Comparison of ENCODE assay signal across 8 mouse cellular contexts in the genomic region with DNA sequence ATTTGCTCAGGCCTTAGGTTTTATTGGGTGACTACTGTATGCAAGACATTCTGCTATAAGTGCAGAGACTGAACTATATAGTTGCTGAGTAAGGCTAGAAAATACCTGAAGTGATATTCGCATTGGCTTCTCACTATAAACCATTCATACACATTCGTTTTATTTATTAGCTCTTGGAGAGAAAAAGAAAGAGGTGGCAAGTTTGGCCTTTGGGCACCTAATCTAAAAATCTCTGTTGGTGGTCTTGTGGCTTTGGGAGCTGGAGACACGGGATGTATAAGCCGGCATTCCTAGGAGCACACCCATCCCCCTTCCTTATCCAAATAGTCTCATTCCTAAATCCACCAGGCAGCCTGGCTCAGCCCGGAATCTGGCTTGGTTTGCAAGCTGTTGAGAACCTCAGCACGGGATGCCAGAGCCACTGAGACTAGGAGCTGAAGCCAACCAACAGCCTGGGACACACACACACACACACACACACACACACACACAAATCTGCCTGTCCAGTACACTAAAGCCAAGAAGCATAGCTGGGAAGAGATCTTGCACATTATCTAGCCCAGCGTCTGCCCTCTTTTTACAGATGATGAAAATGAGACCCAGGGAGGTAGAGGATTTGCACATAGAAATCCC. TPM values are rescaled to one million over a fixed set of nuclear protein-coding genes. Genes with fewer than 3 reads are reported as not detected.
DNase-seq lines count a peak whose midpoint lies in the region; ATAC-seq and TF ChIP-seq lines count a peak whose summit lies in the region.

No protein-coding gene starts in this region.

- no peak for TF ChIP-seq POLR2A in ES-Bruce4 (IDR thresholded peaks at IDR 0.05; ENCODE audit: insufficient read depth, low read length)

- no peak for TF ChIP-seq EP300 in ES-Bruce4 (IDR thresholded peaks at IDR 0.05; ENCODE audit: insufficient read depth, low read depth, low read length)
- TF ChIP-seq EP300 in lung, postnatal 0 days (IDR thresholded peaks at IDR 0.05) = no peak

- no peaks in the 10 kb centered on the region for H3K9me3 ChIP-seq in ES-Bruce4 (replicated peaks; ENCODE audit: control insufficient read depth, insufficient read depth, low read length, poor library complexity, severe bottlenecking)
- H3K9me3 ChIP-seq in forebrain, embryonic 16.5 days (ENCODE audit: control insufficient read depth, low read length) = no peaks in the 10 kb centered on the region
- H3K9me3 ChIP-seq in lung, postnatal 0 days (ENCODE audit: low read length) = no peaks in the 10 kb centered on the region

- WGBS in forebrain, embryonic 16.5 days = 4% methylated on average over 7 of the region's 7 CpGs
- 21% methylated on average over 7 of the region's 7 CpGs for WGBS in lung, postnatal 0 days

- peak overlapping the region; percentile 77 for H3K4me2 ChIP-seq in forebrain, embryonic 16.5 days (ENCODE audit: low read length)
- peak overlapping the region; percentile 83 for H3K4me2 ChIP-seq in lung, postnatal 0 days (replicated peaks; ENCODE audit: low read depth, low read length)

- no peak for TF ChIP-seq CTCF in ES-Bruce4 (IDR thresholded peaks at IDR 0.05; ENCODE audit: low read depth, low read length)
- TF ChIP-seq CTCF in lung, postnatal 0 days (IDR thresholded peaks at IDR 0.05) = no peak

- intact Hi-C loops in heart, postnatal 25 days (cut with DNase I) = loop anchor here (5.0 to 10.0 kb wide), 5 partner anchors 194 to 839 kb away; no protein-coding TSS in a partner anchor

- peak; percentile 42; the same call in 1 of the 2 replicates for ATAC-seq in cerebellum, adult (ENCODE audit: insufficient number of reproducible peaks, low FRiP score, low TSS enrichment)
- ATAC-seq in forebrain, embryonic 16.5 days = peak; percentile 26
- ATAC-seq in lung, postnatal 0 days = no peak
- no peak for ATAC-seq in monocyte, adult 5-6 weeks (replicated peaks; ENCODE audit: insufficient number of reproducible peaks, low FRiP score, low TSS enrichment, poor library complexity, severe bottlenecking)

- no peaks in the 10 kb centered on the region for H3K36me3 ChIP-seq in ES-Bruce4 (ENCODE audit: control insufficient read depth, insufficient read depth, low read length, poor library complexity, severe bottlenecking)
- no peaks in the 10 kb centered on the region for H3K36me3 ChIP-seq in forebrain, embryonic 16.5 days (ENCODE audit: control insufficient read depth, insufficient read depth)
- no peaks in the 10 kb centered on the region for H3K36me3 ChIP-seq in lung, postnatal 0 days (ENCODE audit: insufficient read depth, low read length)

- peak; percentile 48 for DNase-seq in heart, postnatal 25 days (ENCODE audit: low spot score)
- DNase-seq in layer of hippocampus, postnatal 36 days = peak; percentile 32 to 38
- DNase-seq in lung, postnatal 0 days (ENCODE audit: low spot score) = peak; percentile 25
- peak; percentile 43 for DNase-seq in right cerebral cortex, postnatal 25 days

- H3K27ac ChIP-seq in ES-Bruce4 (ENCODE audit: insufficient read depth, low read length) = no peak overlapping the region
- H3K27ac ChIP-seq in forebrain, embryonic 16.5 days (ENCODE audit: low read length) = peak overlapping the region; percentile 93
- no peak overlapping the region for H3K27ac ChIP-seq in lung, postnatal 0 days (ENCODE audit: low read length)

- H3K9ac ChIP-seq in ES-Bruce4 (ENCODE audit: low read depth, poor library complexity, severe bottlenecking) = no peak overlapping the region
- peak overlapping the region; percentile 94 for H3K9ac ChIP-seq in forebrain, embryonic 16.5 days (replicated peaks; ENCODE audit: low read depth, low read length)
- no peak overlapping the region for H3K9ac ChIP-seq in lung, postnatal 0 days (replicated peaks; ENCODE audit: low read depth)

- H3K27me3 ChIP-seq in ES-Bruce4 (ENCODE audit: control insufficient read depth, insufficient read depth, low read length, poor library complexity, severe bottlenecking) = no peaks in the 10 kb centered on the region
- H3K27me3 ChIP-seq in forebrain, embryonic 16.5 days (replicated peaks; ENCODE audit: control insufficient read depth, insufficient read depth, low read length) = no peaks in the 10 kb centered on the region
- no peaks in the 10 kb centered on the region for H3K27me3 ChIP-seq in lung, postnatal 0 days (replicated peaks; ENCODE audit: insufficient read depth, low read length)

- H3K4me1 ChIP-seq in ES-Bruce4 (ENCODE audit: control insufficient read depth, insufficient read depth, low read length) = peaks cover 1% of the 10 kb centered on the region
- H3K4me1 ChIP-seq in forebrain, embryonic 16.5 days (replicated peaks; ENCODE audit: control insufficient read depth, insufficient read depth, low read length) = peaks cover 44% of the 10 kb centered on the region
- peaks cover 16% of the 10 kb centered on the region; the same call in 1 of the 2 replicates for H3K4me1 ChIP-seq in lung, postnatal 0 days (ENCODE audit: insufficient read depth, low read depth, low read length)

- H3K4me3 ChIP-seq in ES-Bruce4 (ENCODE audit: low read depth, low read length) = 0 out of 2 replicates have a peak overlapping the region, but pooled peaks have one; percentile 16
- H3K4me3 ChIP-seq in forebrain, embryonic 16.5 days (replicated peaks; ENCODE audit: low read length) = peak overlapping the region; percentile 96
- H3K4me3 ChIP-seq in lung, postnatal 0 days (ENCODE audit: low read depth, low read length) = peak overlapping the region; percentile 62

RNA-seq across cellular contexts. Expression of gene Rnd3, which starts 3.0 kb away (rescaled TPM):
- polyA plus RNA-seq in ES-Bruce4 (2011; ENCODE audit: insufficient read depth, insufficient read length, low read depth, missing spikeins) = 64.0 and 69.9 TPM in 2 replicates
- 118 and 132 TPM in 2 replicates for polyA plus RNA-seq in forebrain, embryonic 16.5 days (2015; fragmentation: Nextera tagmentation; extraction: Ambion mirVana)
- 10 to 100 TPM; 20.9 to 22.3 TPM for total RNA-seq in heart, postnatal 25 days (2021)
- 10 to 100 TPM; 12.7 to 14.4 TPM for total RNA-seq in layer of hippocampus, postnatal 36 days (2021)
- 22.5 and 31.3 TPM in 2 replicates for polyA plus RNA-seq in lung, postnatal 0 days (2015; fragmentation: Nextera tagmentation; extraction: Ambion mirVana)
- 6.2 to 29.4 TPM (median 22.7 TPM) in 3 replicates for total RNA-seq in monocyte, adult 5-6 weeks (2017)

Comparison
In these comparisons a context has a peak if more than half of its experiments do, and no peak if none do; other contexts are left out.
1. H3K4me3 ChIP-seq: peak in every context shown above with its lines; median percentile 96 in forebrain, embryonic 16.5 days; 62 in lung, postnatal 0 days; 16 in ES-Bruce4.
2. ATAC-seq: peak in cerebellum, adult (single experiment) and forebrain, embryonic 16.5 days (single experiment); none in lung, postnatal 0 days (single experiment) and monocyte, adult 5-6 weeks (single experiment).
3. Peak in every context shown above with its lines, with median percentiles within 50 percentile points of each other: DNase-seq.